Mouse (Mus musculus) myocyte (in vitro differentiated cells): ENCODE data around the gene Vasn.

Experiments used
- CEBPB ChIP-seq: IDR thresholded peaks from 2 replicates; pipeline ENCODE4 v1.6.1; 2011; ENCODE audit warnings: mild to moderate bottlenecking, moderate library complexity; ENCODE audit not compliant: poor library complexity, insufficient read depth, severe bottlenecking
- E2F4 ChIP-seq: IDR thresholded peaks from one replicate; pipeline ENCODE4 v1.6.1; 2011; ENCODE audit warnings: mild to moderate bottlenecking, control low read depth, moderate library complexity; ENCODE audit not compliant: insufficient read depth
- MAX ChIP-seq: IDR thresholded peaks from one replicate; pipeline ENCODE4 v1.6.1; 2011; ENCODE audit warnings: low read depth, mild to moderate bottlenecking, control low read depth
- POLR2A ChIP-seq: IDR thresholded peaks from one replicate; pipeline ENCODE4 v1.6.1; 2011; ENCODE audit warnings: low read depth, mild to moderate bottlenecking, control low read depth, moderate library complexity; ENCODE audit not compliant: insufficient read length
- TCF12 ChIP-seq: IDR thresholded peaks from one replicate; pipeline ENCODE4 v1.6.1; 2011; ENCODE audit warnings: mild to moderate bottlenecking, control low read depth; ENCODE audit not compliant: poor library complexity, insufficient read depth, severe bottlenecking
- TCF3 ChIP-seq: IDR thresholded peaks from one replicate; pipeline ENCODE4 v1.6.1; 2011; ENCODE audit warnings: low read depth, control low read depth; ENCODE audit not compliant: insufficient read length
- USF1 ChIP-seq: IDR thresholded peaks from one replicate; pipeline ENCODE4 v1.6.1; 2011; ENCODE audit warnings: low read depth, mild to moderate bottlenecking, control low read depth, moderate library complexity

- TF ChIP-seq E2F4 (no peak), TCF12 (no peak), POLR2A (no peak), USF1 (no peak), TCF3 (no peak), MAX (no peak), CEBPB (no peak)
These were observed 44.8 kb upstream of the Vasn start for GRCm38 (mm10) chr16:4594814-4595526.
